8 mouse cellular contexts compared by ENCODE assay signal in the genomic region with DNA sequence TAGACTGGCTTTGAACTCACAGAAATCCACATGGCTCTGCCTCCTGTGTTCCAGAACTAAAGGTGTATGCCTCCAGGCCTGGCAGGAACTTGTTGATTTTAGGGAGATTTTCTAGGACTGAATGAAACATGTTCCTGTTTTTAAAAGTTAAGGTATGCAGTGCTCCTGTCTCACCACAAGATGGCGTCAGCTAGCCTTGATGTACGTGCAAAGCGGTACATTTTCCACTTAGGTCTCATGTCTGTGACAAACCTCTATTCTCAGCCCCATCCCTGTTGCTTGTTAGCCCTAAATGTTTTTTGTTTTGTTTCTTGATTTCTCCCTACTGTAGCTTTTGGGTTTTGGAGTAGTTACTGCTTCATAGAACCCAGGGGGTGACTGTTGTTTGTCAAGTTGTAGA. TPM values are rescaled to one million over a fixed set of nuclear protein-coding genes. Genes with fewer than 3 reads are reported as not detected.
DNase-seq lines count a peak whose midpoint lies in the region; ATAC-seq lines count a peak whose summit lies in the region.

No protein-coding gene starts in this region.

- no peaks in the 10 kb centered on the region for H3K4me1 ChIP-seq in forebrain, embryonic 16.5 days (replicated peaks; ENCODE audit: control insufficient read depth, insufficient read depth, low read length)

- no peak overlapping the region for H3K4me2 ChIP-seq in forebrain, embryonic 16.5 days (ENCODE audit: low read length)

- no peaks in the 10 kb centered on the region for H3K27me3 ChIP-seq in forebrain, embryonic 16.5 days (replicated peaks; ENCODE audit: control insufficient read depth, insufficient read depth, low read length)

- peaks cover 5% of the 10 kb centered on the region; the same call in 1 of the 2 replicates for H3K36me3 ChIP-seq in forebrain, embryonic 16.5 days (ENCODE audit: control insufficient read depth, insufficient read depth)

- H3K9me3 ChIP-seq in forebrain, embryonic 16.5 days (ENCODE audit: control insufficient read depth, low read length) = no peaks in the 10 kb centered on the region

- no peak overlapping the region for H3K9ac ChIP-seq in forebrain, embryonic 16.5 days (replicated peaks; ENCODE audit: low read depth, low read length)

- peak; percentile 18 for DNase-seq in gastrocnemius, postnatal 10 days
- DNase-seq in gastrocnemius, adult 8-10 months (ENCODE audit: low spot score in 2 of 2) = no peak
- DNase-seq in right cerebral cortex, postnatal 10 days (ENCODE audit: low spot score in 2 of 2) = peak; percentile 70 to 75
- no peak for DNase-seq in right cerebral cortex, postnatal 25 days
- peak; percentile 30 to 58 for DNase-seq in cerebellum, postnatal 25 days
- DNase-seq in induced T-regulatory cell, adult 2 months (ENCODE audit: low read depth) = peak; percentile 77
- peak; percentile 41 for DNase-seq in lung, postnatal 25 days (ENCODE audit: low spot score)

- no peak for ATAC-seq in forebrain, embryonic 16.5 days

- WGBS in forebrain, embryonic 16.5 days = 9% methylated on average over 3 of the region's 3 CpGs

- no peak overlapping the region for H3K4me3 ChIP-seq in forebrain, embryonic 16.5 days (replicated peaks; ENCODE audit: low read length)

- no peak overlapping the region for H3K27ac ChIP-seq in forebrain, embryonic 16.5 days (ENCODE audit: low read length)

RNA-seq across cellular contexts. Expression of a gene that starts 19.1 kb away (rescaled TPM):
- 10 to 100 TPM; 15.2 to 23.4 TPM for total RNA-seq in gastrocnemius, postnatal 10 days (2021)
- total RNA-seq in gastrocnemius, adult 8-10 months (2022) = 10 to 100 TPM; 13.1 to 16.7 (median 14.9) TPM
- 41.5 and 43.0 TPM in 2 replicates for polyA plus RNA-seq in forebrain, embryonic 16.5 days (2015; fragmentation: Nextera tagmentation; extraction: Ambion mirVana)

RNA-seq across cellular contexts. Expression of a gene that starts 30.4 kb away (rescaled TPM):
- 10 to 100 TPM; 21.2 to 22.5 TPM for total RNA-seq in gastrocnemius, postnatal 10 days (2021)
- 10 to 100 TPM; 21.4 to 25.7 (median 22.5) TPM for total RNA-seq in gastrocnemius, adult 8-10 months (2022)
- 85.9 and 90.0 TPM in 2 replicates for polyA plus RNA-seq in forebrain, embryonic 16.5 days (2015; fragmentation: Nextera tagmentation; extraction: Ambion mirVana)

RNA-seq across cellular contexts. Expression of a gene that starts 52.3 kb away (rescaled TPM):
- total RNA-seq in gastrocnemius, postnatal 10 days (2021) = 1 to 10 TPM; 2.9 to 3.4 TPM
- total RNA-seq in gastrocnemius, adult 8-10 months (2022) = 10 to 100 TPM; 26.7 to 45.4 (median 34.9) TPM
- 3.8 TPM in 2 replicates for polyA plus RNA-seq in forebrain, embryonic 16.5 days (2015; fragmentation: Nextera tagmentation; extraction: Ambion mirVana)

Comparison
In these comparisons a context has a peak if more than half of its experiments do, and no peak if none do; other contexts are left out.
1. DNase-seq: peak in gastrocnemius, postnatal 10 days (single experiment), right cerebral cortex, postnatal 10 days (2 of 2), cerebellum, postnatal 25 days (2 of 2), induced T-regulatory cell, adult 2 months (single experiment) and lung, postnatal 25 days (single experiment); none in gastrocnemius, adult 8-10 months (0 of 2) and right cerebral cortex, postnatal 25 days (single experiment).
2. RNA of a gene that starts 52.3 kb away (total RNA-seq): 26.7 to 45.4 TPM in gastrocnemius, adult 8-10 months; 2.9 to 3.4 TPM in gastrocnemius, postnatal 10 days; every median in the first group is over 4 times any median in the second.